Mouse (Mus musculus) hematopoietic stem cell, adult 5-6 weeks (primary cell): ENCODE measurements at regions not wholly inside any gene's neighbourhood (a gene's known extent, or its start where the extent isn't known, plus 50 kb on each side); places are given as distances from the start of the nearest gene placed in this dataset.
A peak's percentile ranks its signal among the peaks of the same experiment; 100 is the strongest.

Experiments used
- ATAC-seq, 2 experiments: fragments of 125-278 bp in 1 of 2; replicated peaks in 1 of 2; 2 replicates each; pipeline ENCODE4 v1.8.0; 2016 to 2017; ENCODE audit warnings: inconsistent platforms in 2 of 2, mild to moderate bottlenecking in 2 of 2, moderate number of reproducible peaks in 2 of 2, low read depth in 1 of 2, moderate TSS enrichment in 1 of 2; ENCODE audit not compliant: low FRiP score in 2 of 2, poor library complexity in 2 of 2, severe bottlenecking in 2 of 2, insufficient read depth in 1 of 2, low TSS enrichment in 1 of 2

- ATAC-seq = no peak
These were observed 471.1 kb downstream of the Nfib start for GRCm38 (mm10) chr4:82234443-82234842.

- no peak for ATAC-seq
These were observed 479.1 kb downstream of the Nfib start for GRCm38 (mm10) chr4:82226197-82227119.

- no peak for ATAC-seq
These were observed 484.8 kb downstream of the Nfib start for GRCm38 (mm10) chr4:82220724-82221123.

- ATAC-seq = no peak
These were observed 485.3 kb downstream of the Nfib start for GRCm38 (mm10) chr4:82220120-82220714.

- ATAC-seq = no peak
These were observed 486.9 kb downstream of the Nfib start for GRCm38 (mm10) chr4:82218616-82219015.

GRCm38 (mm10) chr4:82207031-82207430 lies 498.5 kb downstream of the Nfib start:
- no peak for ATAC-seq

- no peak for ATAC-seq
These were observed 505.2 kb downstream of the Nfib start for GRCm38 (mm10) chr4:82200306-82200705.

GRCm38 (mm10) chr4:82199118-82199517 lies 506.4 kb downstream of the Nfib start:
- peak; percentile 61 to 76 for ATAC-seq

- no peak for ATAC-seq
These were observed 507.9 kb downstream of the Nfib start for GRCm38 (mm10) chr4:82197611-82198010.

- peak; percentile 91 to 94 for ATAC-seq
These were observed 509.4 kb downstream of the Nfib start for GRCm38 (mm10) chr4:82196024-82196647.

GRCm38 (mm10) chr4:82193905-82194304 lies 511.6 kb downstream of the Nfib start:
- no peak for ATAC-seq

GRCm38 (mm10) chr4:82186892-82187291 lies 518.7 kb downstream of the Nfib start:
- ATAC-seq = no peak

- no peak for ATAC-seq
These were observed 521.6 kb downstream of the Nfib start for GRCm38 (mm10) chr4:82183974-82184373.

GRCm38 (mm10) chr4:82178112-82178511 lies 527.4 kb downstream of the Nfib start:
- no peak for ATAC-seq

GRCm38 (mm10) chr4:82176723-82177122 lies 528.8 kb downstream of the Nfib start:
- ATAC-seq = no peak

GRCm38 (mm10) chr4:82173461-82174085 lies 532.0 kb downstream of the Nfib start:
- no peak for ATAC-seq

GRCm38 (mm10) chr4:82170930-82171329 lies 534.6 kb downstream of the Nfib start:
- no peak for ATAC-seq

GRCm38 (mm10) chr4:82168032-82168431 lies 537.5 kb downstream of the Nfib start:
- ATAC-seq = no peak
